Mouse (Mus musculus) kidney, adult 2 months (tissue): ENCODE data around the gene Cenpl.

ENCODE experiments used
- CTCF ChIP-seq: fragments of 200-500 bp; conservative IDR thresholded peaks from 2 replicates; pipeline ENCODE4 v1.5.1; 2011; ENCODE audit warnings: low read depth, mild to moderate bottlenecking, control low read depth, low read length, moderate library complexity, mixed read lengths; ENCODE audit not compliant: insufficient read depth, insufficient read length
- POLR2A ChIP-seq: fragments of 200-500 bp; IDR thresholded peaks from one replicate; pipeline ENCODE4 v1.6.1; 2011; ENCODE audit warnings: low read depth, low read length, control low read depth

GRCm38 (mm10) chr1:161109216-161109615 is 38.7 kb downstream of the Cenpl start:
- TF ChIP-seq CTCF (no peak), POLR2A (no peak)
